16 mouse cellular contexts compared by ENCODE assay signal in the genomic region with DNA sequence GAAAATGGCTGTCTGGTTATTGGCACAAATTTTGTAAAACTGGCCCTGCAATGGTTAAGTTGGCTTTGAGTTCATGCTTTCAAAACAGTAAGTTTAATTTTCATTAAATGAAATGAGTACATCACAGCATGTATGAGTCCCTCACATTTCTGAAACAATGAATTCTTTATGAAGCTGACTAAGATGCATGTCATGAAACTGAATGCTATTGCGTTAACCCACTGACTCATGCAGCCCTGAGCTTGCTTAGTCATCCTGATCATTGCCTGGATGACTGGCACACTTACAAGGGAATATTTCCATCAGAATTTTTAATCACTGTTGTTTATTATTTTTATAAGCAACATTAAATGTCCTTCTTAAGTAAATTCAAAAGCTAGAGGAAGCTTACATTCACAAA.
A peak's percentile ranks its signal among the peaks of the same experiment; 100 is the strongest.
DNase-seq lines count a peak whose midpoint lies in the region; ATAC-seq and TF ChIP-seq lines count a peak whose summit lies in the region.
"Had no signal": no experiment of that assay in that cellular context is flagged by ENCODE, and none has a peak within 500 bp of the region (broad histone marks: within the 10 kb centered on the region; RNA-seq: fewer than 3 reads in every experiment).

No protein-coding gene starts in this region.

- no peaks in the 10 kb centered on the region for H3K4me1 ChIP-seq in stomach, postnatal 0 days (replicated peaks; ENCODE audit: control insufficient read depth, insufficient read depth)
- H3K4me1 ChIP-seq: forebrain, embryonic 13.5 days; hindbrain, embryonic 13.5 days; lung, embryonic 15.5 days had no signal

- no peaks in the 10 kb centered on the region for H3K36me3 ChIP-seq in stomach, postnatal 0 days (ENCODE audit: control insufficient read depth, insufficient read depth, low read length)
- H3K36me3 ChIP-seq: lung, embryonic 15.5 days had no signal

- H3K4me2 ChIP-seq in stomach, postnatal 0 days (replicated peaks; ENCODE audit: low read depth), result no peak overlapping the region
- H3K4me2 ChIP-seq: forebrain, embryonic 13.5 days; hindbrain, embryonic 13.5 days; lung, embryonic 15.5 days had no signal

- H3K4me3 ChIP-seq in left cerebral cortex, adult 2 months, result no peak overlapping the region
- no peak overlapping the region for H3K4me3 ChIP-seq in stomach, postnatal 0 days (ENCODE audit: low read depth, low read length)
- H3K4me3 ChIP-seq: forebrain, embryonic 13.5 days; hindbrain, embryonic 13.5 days; lung, embryonic 15.5 days had no signal

- peak overlapping the region; percentile 16; the same call in 1 of the 2 replicates for H3K27ac ChIP-seq in left cerebral cortex, adult 2 months
- no peak overlapping the region for H3K27ac ChIP-seq in stomach, postnatal 0 days (replicated peaks)
- H3K27ac ChIP-seq: forebrain, embryonic 13.5 days; hindbrain, embryonic 13.5 days; kidney, postnatal 0 days; lung, embryonic 15.5 days had no signal

- H3K9me3 ChIP-seq in stomach, postnatal 0 days (ENCODE audit: control insufficient read depth, low read length), result no peaks in the 10 kb centered on the region
- H3K9me3 ChIP-seq: forebrain, embryonic 13.5 days; hindbrain, embryonic 13.5 days; lung, embryonic 15.5 days; megakaryocyte, embryonic 14.5 days had no signal

- TF ChIP-seq EP300 in stomach, postnatal 0 days (optimal IDR thresholded peaks at IDR 0.05), result no peak

- TF ChIP-seq CTCF in left cerebral cortex, adult 2 months (IDR thresholded peaks at IDR 0.05), result no peak
- no peak for TF ChIP-seq CTCF in stomach, postnatal 0 days (IDR thresholded peaks at IDR 0.05; ENCODE audit: low read depth)

- no peak overlapping the region for H3K9ac ChIP-seq in stomach, postnatal 0 days (ENCODE audit: low read length)
- H3K9ac ChIP-seq: forebrain, embryonic 13.5 days; hindbrain, embryonic 13.5 days; lung, embryonic 15.5 days had no signal

- intact Hi-C loops in left cerebral cortex, adult 2 months (cut with DNase I), result no loop called here

- whole genome bisulfite sequencing in stomach, postnatal 0 days, result 51% methylated on average over 1 of the region's 1 CpGs

- peak; percentile 72; the same call in 1 of the 2 replicates for ATAC-seq in stomach, postnatal 0 days (ENCODE audit: low FRiP score, low TSS enrichment)
- ATAC-seq: forebrain, embryonic 13.5 days; intestine, embryonic 16.5 days had no signal

- no peaks in the 10 kb centered on the region for H3K27me3 ChIP-seq in stomach, postnatal 0 days (ENCODE audit: control insufficient read depth, insufficient read depth, low read length)
- H3K27me3 ChIP-seq: CH12.LX; forebrain, embryonic 13.5 days; hindbrain, embryonic 13.5 days; lung, embryonic 15.5 days; megakaryocyte, embryonic 14.5 days had no signal

- no peak for DNase-seq in left cerebral cortex, adult 2 months (ENCODE audit: extremely low spot score in 1 of 2, low spot score in 2 of 2)
- DNase-seq in left cerebral cortex, adult 9 months (ENCODE audit: low spot score in 2 of 2), result no peak
- peak; percentile 54 for DNase-seq in MN1 (ENCODE audit: low spot score)
- peak; percentile 77 for DNase-seq in brain, adult 2 months (ENCODE audit: low read depth, low spot score)
- peak; percentile 14 for DNase-seq in stomach, postnatal 0 days (ENCODE audit: low spot score)
- no peak for DNase-seq in yolk sac, embryonic 10.5 days (ENCODE audit: low spot score)
- DNase-seq in cerebellum, postnatal 36 days, result no peak
- DNase-seq: heart, adult 11 months; thymus, postnatal 25 days had no signal

Comparison
In these comparisons a context has a peak if more than half of its experiments do, and no peak if none do; other contexts are left out.
1. DNase-seq: peak in MN1 (single experiment), brain, adult 2 months (single experiment) and stomach, postnatal 0 days (single experiment); none in left cerebral cortex, adult 2 months (0 of 2), left cerebral cortex, adult 9 months (0 of 2), yolk sac, embryonic 10.5 days (single experiment) and cerebellum, postnatal 36 days (0 of 2).